Mouse (Mus musculus): ENCODE measurements around the gene Stox2.

DNA sequence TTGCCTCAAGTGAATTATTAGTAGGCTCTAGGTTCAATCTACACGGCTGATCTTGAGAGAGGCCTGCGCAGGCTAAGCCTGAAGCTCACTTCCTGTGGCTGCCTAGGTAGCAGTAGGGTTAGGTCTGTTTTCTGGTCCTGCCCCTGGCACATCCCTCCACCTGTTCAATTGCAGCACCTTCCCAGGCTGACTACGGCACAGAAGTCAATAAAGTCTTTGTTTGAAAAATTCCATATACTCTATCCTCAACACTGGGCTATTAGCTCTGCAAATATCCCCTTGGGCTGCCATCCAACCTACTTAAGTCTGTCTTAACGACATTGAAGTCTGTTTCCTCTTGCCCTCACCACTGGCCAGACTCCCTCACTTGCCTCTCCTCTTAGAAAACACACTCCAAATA lies 10.8 kb downstream of the Stox2 start:
- TF ChIP-seq TAL1 (conservative IDR thresholded peaks at IDR 0.05; ENCODE audit: low read depth, low read length) (no peak), CTCF (IDR thresholded peaks at IDR 0.05; ENCODE audit: low read depth, low read length) (no peak), GATA1 (IDR thresholded peaks at IDR 0.05; ENCODE audit: borderline replicate concordance, low read length) (no peak), GATA2 (IDR thresholded peaks at IDR 0.05; ENCODE audit: borderline replicate concordance, low read depth, low read length) (no peak), POLR2AphosphoS5 (IDR thresholded peaks at IDR 0.05; ENCODE audit: insufficient replicate concordance, low read depth, low read length) (no peak)

Measured in G1E (cell line).